Mouse (Mus musculus) forebrain, embryonic 13.5 days (tissue): ENCODE data around the gene Ip6k1. TPM values are rescaled to one million over a fixed set of nuclear protein-coding genes. Genes with fewer than 3 reads are reported as not detected.

Experiments
- ATAC-seq: fragments of 200-750 bp; cut with Nextera tagmentation; 2 replicates; pipeline ENCODE4 v1.8.0; 2017
- H3K27ac ChIP-seq: fragments of 300-500 bp; sonication (generic); 2 replicates; pipeline ENCODE4 v1.5.1; 2015; ENCODE audit warnings: inconsistent platforms, mild to moderate bottlenecking, moderate library complexity
- H3K27me3 ChIP-seq: fragments of 300-500 bp; sonication (generic); 2 replicates; pipeline ENCODE4 v1.6.1; 2015; ENCODE audit warnings: mild to moderate bottlenecking, inconsistent platforms
- H3K36me3 ChIP-seq: fragments of 300-500 bp; sonication (generic); 2 replicates; pipeline ENCODE4 v1.6.1; 2015; ENCODE audit warnings: mild to moderate bottlenecking, inconsistent platforms; ENCODE audit not compliant: poor library complexity, severe bottlenecking
- H3K4me1 ChIP-seq: fragments of 300-500 bp; sonication (generic); 2 replicates; pipeline ENCODE4 v1.6.1; 2015; ENCODE audit warnings: inconsistent platforms
- H3K4me2 ChIP-seq: fragments of 300-500 bp; sonication (generic); 2 replicates; pipeline ENCODE4 v1.6.1; 2015; ENCODE audit warnings: inconsistent platforms, mild to moderate bottlenecking, moderate library complexity
- H3K4me3 ChIP-seq: fragments of 300-500 bp; sonication (generic); 2 replicates; pipeline ENCODE4 v1.5.1; 2015; ENCODE audit warnings: mild to moderate bottlenecking, inconsistent platforms
- H3K9ac ChIP-seq: fragments of 300-500 bp; sonication (generic); 2 replicates; pipeline ENCODE4 v1.6.1; 2015; ENCODE audit warnings: mild to moderate bottlenecking, inconsistent platforms
- H3K9me3 ChIP-seq: fragments of 300-500 bp; sonication (generic); replicated peaks from 2 replicates; pipeline ENCODE4 v1.6.1; 2016; ENCODE audit warnings: inconsistent platforms
- WGBS: fragments of 180-500 bp; shearing (Covaris S2); methylation state at CpG from one replicate; pipeline ENCODE4 v1.1.7; 2015; 5-methylcytosine and 5-hydroxymethylcytosine counted together
- polyA plus RNA-seq: library from polyadenylated mRNA; unstranded; fragments of >200 nt; fragmentation: Nextera tagmentation; extraction: Ambion mirVana; gene quantifications from 2 replicates; pipeline ENCODE4 v1.2.1, GENCODE M21; 2015

The Ip6k1 gene
- polyA plus RNA-seq, result 73.6 and 83.9 TPM in 2 replicates

- under 1% methylated on average over 51 of the region's 51 CpGs for WGBS
- Histone ChIP-seq H3K9me3 (no peaks in the 10 kb centered on the region), H3K27me3 (peaks cover 4% of the 10 kb centered on the region; the same call in 1 of the 2 replicates), H3K27ac (peak within 1 kb of the TSS; percentile 94), H3K9ac (peak within 1 kb of the TSS; percentile 97), H3K4me1 (peaks cover 28% of the 10 kb centered on the region), H3K36me3 (no peaks in the 10 kb centered on the region), H3K4me2 (peak within 1 kb of the TSS; percentile 85), H3K4me3 (peak within 1 kb of the TSS; percentile 99)
- ATAC-seq, result peak; percentile 100
Observed at GRCm38 (mm10) chr9:108001922-108002770, at the start of gene Ip6k1. Gene Ip6k1, plus strand, starts transcription at chr9:108002501.

- ATAC-seq, result no peak
- Histone ChIP-seq H3K36me3 (peaks cover 43% of the 10 kb centered on the region), H3K27ac (no peak overlapping the region), H3K9me3 (no peaks in the 10 kb centered on the region), H3K4me3 (no peak overlapping the region), H3K4me2 (no peak overlapping the region), H3K9ac (no peak overlapping the region), H3K4me1 (peaks cover 13% of the 10 kb centered on the region), H3K27me3 (no peaks in the 10 kb centered on the region)
- 86% methylated on average over 6 of the region's 6 CpGs for WGBS
Observed at GRCm38 (mm10) chr9:107955613-107956289, 46.5 kb upstream of the Ip6k1 start.

GRCm38 (mm10) chr9:107957141-107957540 is 45.2 kb upstream of the Ip6k1 start:
- peaks cover 55% of the 10 kb centered on the region for H3K36me3 ChIP-seq
- H3K27ac ChIP-seq, result no peak overlapping the region
- no peak overlapping the region for H3K9ac ChIP-seq
- H3K9me3 ChIP-seq, result no peaks in the 10 kb centered on the region
- no peak overlapping the region for H3K4me3 ChIP-seq
- ATAC-seq, result no peak
- H3K27me3 ChIP-seq, result no peaks in the 10 kb centered on the region
- H3K4me2 ChIP-seq, result no peak overlapping the region
- peaks cover 12% of the 10 kb centered on the region for H3K4me1 ChIP-seq
- WGBS, result 28% methylated on average over 6 of the region's 6 CpGs

GRCm38 (mm10) chr9:107959896-107960295 is 42.4 kb upstream of the Ip6k1 start:
- H3K27ac ChIP-seq, result no peak overlapping the region
- H3K4me3 ChIP-seq, result no peak overlapping the region
- no peak for ATAC-seq
- 79% methylated on average over 6 of the region's 6 CpGs for WGBS
- H3K36me3 ChIP-seq, result peaks cover 80% of the 10 kb centered on the region
- H3K27me3 ChIP-seq, result no peaks in the 10 kb centered on the region
- H3K4me1 ChIP-seq, result peaks cover 11% of the 10 kb centered on the region
- no peaks in the 10 kb centered on the region for H3K9me3 ChIP-seq
- no peak overlapping the region for H3K9ac ChIP-seq
- no peak overlapping the region for H3K4me2 ChIP-seq

- Histone ChIP-seq H3K27me3 (no peaks in the 10 kb centered on the region), H3K9ac (0 out of 2 replicates have a peak overlapping the region, but pooled peaks have one; percentile 21), H3K4me1 (peaks cover 11% of the 10 kb centered on the region), H3K4me2 (peak overlapping the region; percentile 10; the same call in 1 of the 2 replicates), H3K9me3 (no peaks in the 10 kb centered on the region), H3K36me3 (peaks cover 82% of the 10 kb centered on the region), H3K27ac (peak overlapping the region; percentile 66), H3K4me3 (no peak overlapping the region)
- no peak for ATAC-seq
- 70% methylated on average over 4 of the region's 4 CpGs for WGBS
Observed at GRCm38 (mm10) chr9:107960928-107961327, 41.4 kb upstream of the Ip6k1 start.

- Histone ChIP-seq H3K36me3 (peaks cover 79% of the 10 kb centered on the region), H3K9me3 (no peaks in the 10 kb centered on the region), H3K27ac (peak overlapping the region; percentile 74), H3K4me3 (no peak overlapping the region), H3K4me2 (peak overlapping the region; percentile 10; the same call in 1 of the 2 replicates), H3K9ac (0 out of 2 replicates have a peak overlapping the region, but pooled peaks have one; percentile 21), H3K4me1 (peaks cover 11% of the 10 kb centered on the region), H3K27me3 (no peaks in the 10 kb centered on the region)
- WGBS, result 74% methylated on average over 10 of the region's 10 CpGs
- ATAC-seq, result peak; percentile 68; the same call in 1 of the 2 replicates
Observed at GRCm38 (mm10) chr9:107961351-107961762, 40.9 kb upstream of the Ip6k1 start.

GRCm38 (mm10) chr9:107961881-107962280 is 40.4 kb upstream of the Ip6k1 start:
- Histone ChIP-seq H3K27me3 (no peaks in the 10 kb centered on the region), H3K4me2 (no peak overlapping the region), H3K9ac (peak overlapping the region; percentile 14; the same call in 1 of the 2 replicates), H3K4me3 (no peak overlapping the region), H3K36me3 (peaks cover 74% of the 10 kb centered on the region), H3K9me3 (no peaks in the 10 kb centered on the region), H3K4me1 (peaks cover 11% of the 10 kb centered on the region), H3K27ac (peak overlapping the region; percentile 74)
- peak; percentile 52 for ATAC-seq
- 39% methylated on average over 5 of the region's 5 CpGs for WGBS

GRCm38 (mm10) chr9:107962916-107963315 is 39.4 kb upstream of the Ip6k1 start:
- H3K9ac ChIP-seq, result no peak overlapping the region
- no peaks in the 10 kb centered on the region for H3K27me3 ChIP-seq
- H3K4me2 ChIP-seq, result no peak overlapping the region
- peaks cover 64% of the 10 kb centered on the region for H3K36me3 ChIP-seq
- ATAC-seq, result no peak
- H3K4me3 ChIP-seq, result no peak overlapping the region
- WGBS, result 95% methylated on average over 9 of the region's 9 CpGs
- no peak overlapping the region for H3K27ac ChIP-seq
- H3K4me1 ChIP-seq, result peaks cover 11% of the 10 kb centered on the region
- H3K9me3 ChIP-seq, result no peaks in the 10 kb centered on the region

- H3K9me3 ChIP-seq, result no peaks in the 10 kb centered on the region
- no peak overlapping the region for H3K27ac ChIP-seq
- 29% methylated on average over 5 of the region's 5 CpGs for WGBS
- no peak overlapping the region for H3K4me2 ChIP-seq
- H3K36me3 ChIP-seq, result peaks cover 67% of the 10 kb centered on the region
- H3K4me1 ChIP-seq, result peaks cover 11% of the 10 kb centered on the region
- ATAC-seq, result peak; percentile 38; the same call in 1 of the 2 replicates
- H3K27me3 ChIP-seq, result no peaks in the 10 kb centered on the region
- no peak overlapping the region for H3K9ac ChIP-seq
- H3K4me3 ChIP-seq, result no peak overlapping the region
Observed at GRCm38 (mm10) chr9:107963700-107964099, 38.6 kb upstream of the Ip6k1 start.

GRCm38 (mm10) chr9:107964681-107965080 is 37.6 kb upstream of the Ip6k1 start:
- no peak for ATAC-seq
- no peaks in the 10 kb centered on the region for H3K9me3 ChIP-seq
- H3K36me3 ChIP-seq, result peaks cover 67% of the 10 kb centered on the region
- no peak overlapping the region for H3K4me3 ChIP-seq
- WGBS, result 93% methylated on average over 9 of the region's 9 CpGs
- no peaks in the 10 kb centered on the region for H3K27me3 ChIP-seq
- no peak overlapping the region for H3K9ac ChIP-seq
- no peak overlapping the region for H3K27ac ChIP-seq
- H3K4me2 ChIP-seq, result no peak overlapping the region
- H3K4me1 ChIP-seq, result peaks cover 11% of the 10 kb centered on the region

- Histone ChIP-seq H3K9ac (no peak overlapping the region), H3K4me2 (no peak overlapping the region), H3K27me3 (no peaks in the 10 kb centered on the region), H3K4me1 (peaks cover 4% of the 10 kb centered on the region), H3K9me3 (no peaks in the 10 kb centered on the region), H3K4me3 (no peak overlapping the region), H3K36me3 (peaks cover 68% of the 10 kb centered on the region), H3K27ac (no peak overlapping the region)
- WGBS, result 93% methylated on average over 10 of the region's 10 CpGs
- ATAC-seq, result no peak
Observed at GRCm38 (mm10) chr9:107966676-107967075, 35.6 kb upstream of the Ip6k1 start.

GRCm38 (mm10) chr9:107967437-107967836 is 34.9 kb upstream of the Ip6k1 start:
- H3K27me3 ChIP-seq, result no peaks in the 10 kb centered on the region
- no peak overlapping the region for H3K27ac ChIP-seq
- H3K4me2 ChIP-seq, result no peak overlapping the region
- WGBS, result 92% methylated on average over 6 of the region's 6 CpGs
- H3K4me1 ChIP-seq, result no peaks in the 10 kb centered on the region
- no peak for ATAC-seq
- peaks cover 65% of the 10 kb centered on the region for H3K36me3 ChIP-seq
- H3K9ac ChIP-seq, result no peak overlapping the region
- H3K4me3 ChIP-seq, result no peak overlapping the region
- no peaks in the 10 kb centered on the region for H3K9me3 ChIP-seq
